Mouse (Mus musculus): Measurements from ENCODE around the gene Prpf8. TPM values are rescaled to one million over a fixed set of nuclear protein-coding genes. Genes with fewer than 3 reads are reported as not detected.

Prpf8 gene
- polyA plus RNA-seq (2014; fragmentation: Illumina TruSeq; extraction: RNeasy Lipid Tissue Mini Kit (QIAGEN cat#74804); ENCODE audit: low read depth, low replicate concordance): 55.2 TPM

DNA sequence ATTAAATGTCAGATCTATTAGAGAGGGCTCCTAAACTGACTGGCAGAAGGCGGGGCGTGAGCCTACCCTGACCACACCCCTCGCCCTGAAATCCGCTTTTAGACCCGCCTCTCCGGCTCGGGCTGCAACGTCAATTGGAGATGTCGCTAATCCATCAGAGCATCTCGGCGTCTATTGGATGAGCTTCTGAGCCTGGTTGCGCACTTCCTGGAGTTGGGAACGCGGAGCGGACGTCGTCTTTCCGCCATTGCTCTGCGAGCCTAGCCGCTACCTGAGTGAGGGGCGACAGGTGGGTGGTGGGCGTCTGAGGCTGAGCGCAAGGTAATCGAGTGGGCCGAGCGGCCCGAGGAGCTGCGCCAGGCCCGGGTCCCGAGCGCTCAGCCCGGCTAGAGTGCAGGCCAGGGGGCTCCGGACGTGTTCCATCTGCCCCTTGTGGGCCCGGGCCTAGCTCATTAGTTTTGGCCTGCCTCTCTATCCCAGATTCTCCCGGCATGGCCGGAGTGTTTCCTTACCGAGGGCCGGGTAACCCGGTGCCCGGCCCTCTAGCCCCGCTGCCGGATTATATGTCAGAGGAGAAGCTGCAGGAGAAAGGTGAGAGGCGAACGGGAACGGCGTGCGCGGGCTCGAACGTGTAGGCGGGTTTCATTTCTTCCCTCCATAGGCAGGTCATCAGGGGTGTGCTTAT is at the start of gene Prpf8:
TSS of gene Prpf8 (plus strand) at position 216 of the 685 bp plus-strand sequence.

DNA sequence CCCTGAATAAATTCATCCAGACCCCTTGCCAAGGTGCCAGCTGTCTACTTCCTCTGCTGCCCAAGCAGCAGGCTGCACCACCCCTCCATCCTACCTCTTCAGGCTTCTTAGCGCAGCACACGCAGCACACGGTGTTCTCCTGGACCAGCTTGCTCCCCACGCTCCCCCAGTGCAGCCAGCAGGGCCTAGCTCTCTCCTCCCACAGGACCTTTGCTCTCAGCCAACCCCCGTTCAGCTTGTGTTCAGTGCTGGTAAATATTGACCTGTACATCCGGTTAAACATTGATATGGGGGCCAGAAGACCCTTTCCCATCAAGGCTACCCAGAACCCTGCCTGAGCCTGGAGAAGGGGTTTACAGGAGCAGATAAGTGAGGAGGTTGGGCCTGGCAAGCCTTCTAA is 47.3 kb upstream of the Prpf8 start, which contains the start of gene Serpinf2:
TSS of gene Serpinf2 (minus strand) at position 229 of the 400 bp plus-strand sequence.

DNA sequence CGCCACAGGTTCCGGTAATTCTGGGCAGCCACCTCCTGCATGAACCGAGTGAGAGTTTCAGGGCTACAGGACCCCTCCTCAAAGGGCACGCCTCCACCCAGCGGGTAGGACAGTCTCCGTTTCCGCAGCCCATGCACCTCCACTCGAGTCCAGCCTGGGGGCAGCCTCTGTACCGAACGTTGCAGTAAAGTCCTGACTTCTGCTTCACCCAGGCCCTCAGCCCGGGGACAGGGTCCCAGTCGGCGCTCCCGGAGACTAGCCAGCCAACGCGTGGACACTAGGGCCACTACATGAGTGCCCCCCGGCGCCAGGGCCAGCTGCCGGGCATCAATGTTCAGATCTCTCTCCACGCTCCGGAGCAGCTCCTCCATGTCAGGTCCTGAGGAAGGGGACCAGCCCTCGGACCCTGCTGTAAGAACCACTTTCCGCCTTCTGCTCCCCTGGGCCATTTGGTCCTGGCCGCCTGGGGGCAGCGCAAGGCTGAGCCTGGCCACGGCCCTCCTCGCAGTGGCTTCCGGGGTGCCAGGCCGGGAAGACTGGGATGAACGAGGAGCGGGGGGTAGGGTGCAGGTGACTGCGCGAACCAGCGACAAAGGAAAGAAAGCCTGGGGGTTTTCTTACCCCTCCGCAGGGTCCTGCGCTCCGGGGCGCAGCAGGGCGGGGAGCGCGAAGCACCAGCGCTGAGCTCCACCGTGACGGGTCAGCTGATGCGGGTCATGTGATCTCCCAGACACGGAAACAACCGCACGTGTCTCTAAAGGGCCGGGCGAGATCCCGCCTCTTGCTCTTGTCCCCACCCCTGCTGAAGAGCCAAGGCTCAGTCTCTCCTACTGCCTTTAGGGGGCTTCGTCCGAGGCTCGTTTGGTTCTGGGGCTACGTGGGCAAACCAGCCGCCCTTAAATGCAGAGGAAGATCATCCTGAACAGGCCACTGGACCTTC is 32.4 kb upstream of the Prpf8 start, which contains the start of gene Wdr81:
TSS of gene Wdr81 (minus strand) at position 727 of the 940 bp plus-strand sequence.

DNA sequence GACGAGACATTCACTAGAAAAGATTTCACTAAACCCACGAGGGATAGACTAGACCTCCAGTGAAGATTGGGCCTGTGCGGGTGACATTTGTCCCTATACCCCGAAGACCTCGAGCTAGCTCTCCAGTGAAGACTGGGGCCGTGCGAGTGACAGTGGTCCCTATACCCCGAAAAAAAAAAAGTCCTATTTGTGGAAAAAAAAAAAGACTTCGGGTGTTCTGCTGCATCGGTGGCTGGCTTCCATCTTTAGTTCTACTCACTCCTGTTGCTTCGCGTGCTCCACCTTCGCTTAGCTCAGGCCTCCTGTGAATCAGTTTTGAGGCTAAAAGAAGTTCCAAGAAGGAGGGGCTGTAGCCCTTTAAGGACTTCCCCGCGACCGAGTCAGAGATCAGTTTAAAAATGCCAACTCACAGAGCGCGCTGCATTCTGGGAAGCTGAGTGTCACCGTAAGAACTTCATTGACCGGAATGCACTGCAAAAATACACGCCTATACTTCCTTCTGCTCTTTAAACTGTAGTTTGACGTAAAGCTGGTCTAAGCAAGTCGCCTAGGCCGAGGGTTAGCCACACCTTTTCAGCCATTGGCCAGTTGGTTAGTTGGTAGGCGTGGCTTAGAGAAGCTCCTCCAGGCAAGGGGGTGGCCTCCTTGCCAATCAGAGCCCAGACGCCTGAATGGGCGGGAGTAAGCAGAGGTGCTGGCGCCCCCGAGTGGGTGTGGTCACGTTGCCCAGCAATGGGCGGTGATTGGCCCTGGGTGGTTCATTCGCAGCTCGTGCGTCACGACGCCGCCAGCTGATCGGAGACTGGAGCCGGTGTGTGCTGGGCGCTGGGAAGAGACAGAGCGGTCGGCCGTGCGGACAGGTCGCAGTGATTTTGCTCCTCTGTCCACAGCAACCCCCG is 25.5 kb upstream of the Prpf8 start, which contains the start of gene Tlcd2:
TSS of gene Tlcd2 (plus strand) at position 872 of the 899 bp plus-strand sequence.

DNA sequence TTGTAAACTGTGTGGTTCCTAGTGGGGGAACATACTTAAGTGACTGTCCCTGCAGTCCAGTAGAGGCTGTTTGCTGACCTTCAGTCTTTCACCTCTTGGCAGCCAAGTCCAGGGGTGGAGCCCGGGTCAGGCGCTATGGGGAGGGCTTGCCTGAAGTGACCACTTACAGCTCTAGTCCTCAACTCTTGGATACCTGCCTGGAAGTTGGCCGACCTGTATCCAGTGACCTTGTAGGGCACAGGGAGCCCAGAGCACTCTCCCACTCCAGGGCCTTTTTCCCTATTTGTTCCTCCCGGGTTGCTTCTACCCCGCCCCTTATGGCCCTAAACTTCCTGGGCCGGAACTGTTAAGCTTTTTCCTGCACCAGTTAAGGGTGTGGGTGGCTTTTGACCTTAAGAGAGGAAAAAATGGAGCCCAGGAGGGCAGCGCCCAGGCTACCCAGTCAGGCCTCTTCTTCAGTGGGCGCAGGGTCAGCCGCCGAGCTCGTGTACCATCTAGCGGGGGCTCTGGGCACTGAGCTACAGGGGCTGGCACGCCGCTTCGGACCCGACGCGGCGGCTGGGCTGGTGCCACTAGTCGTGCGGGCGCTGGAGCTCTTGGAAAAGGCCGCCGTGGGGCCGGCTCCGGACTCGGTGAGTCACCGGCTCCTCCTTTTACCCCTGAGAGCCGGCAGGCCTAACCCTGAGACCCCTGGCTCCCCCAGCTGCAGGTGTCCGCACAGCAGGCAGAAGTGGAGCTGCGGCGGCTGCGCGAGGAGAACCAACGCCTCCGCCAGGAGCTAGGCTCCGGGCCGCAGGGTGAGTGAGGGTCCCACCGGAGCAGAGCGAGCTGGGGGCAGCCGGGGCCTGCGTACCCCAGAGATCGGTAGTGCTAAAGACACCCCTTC is 23.4 kb downstream of the Prpf8 start, which contains the start of gene Rilp:
TSS of gene Rilp (plus strand) at position 354 of the 886 bp plus-strand sequence.

DNA sequence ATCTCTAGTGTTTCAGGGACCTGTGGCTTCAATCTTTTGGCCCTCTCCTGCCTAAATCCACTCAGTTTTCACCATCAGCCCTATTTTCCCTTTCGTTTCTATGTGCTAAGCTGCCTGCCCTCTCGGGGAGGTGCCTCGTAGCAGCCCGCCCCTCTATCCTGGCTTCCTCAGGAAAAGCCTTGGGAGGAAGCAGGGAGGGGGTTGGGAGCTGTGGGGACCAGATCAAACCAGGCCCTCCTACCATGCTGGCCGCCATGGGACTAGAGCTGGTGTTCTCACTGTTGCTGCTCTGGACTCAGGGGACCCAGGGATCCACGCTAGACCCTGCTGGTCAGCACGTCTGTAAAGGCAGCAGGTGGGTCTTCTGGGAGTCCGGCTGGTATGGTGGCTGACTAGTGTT is 26.7 kb downstream of the Prpf8 start, which contains the start of gene Scarf1:
TSS of gene Scarf1 (plus strand) at position 205 of the 400 bp plus-strand sequence.

DNA sequence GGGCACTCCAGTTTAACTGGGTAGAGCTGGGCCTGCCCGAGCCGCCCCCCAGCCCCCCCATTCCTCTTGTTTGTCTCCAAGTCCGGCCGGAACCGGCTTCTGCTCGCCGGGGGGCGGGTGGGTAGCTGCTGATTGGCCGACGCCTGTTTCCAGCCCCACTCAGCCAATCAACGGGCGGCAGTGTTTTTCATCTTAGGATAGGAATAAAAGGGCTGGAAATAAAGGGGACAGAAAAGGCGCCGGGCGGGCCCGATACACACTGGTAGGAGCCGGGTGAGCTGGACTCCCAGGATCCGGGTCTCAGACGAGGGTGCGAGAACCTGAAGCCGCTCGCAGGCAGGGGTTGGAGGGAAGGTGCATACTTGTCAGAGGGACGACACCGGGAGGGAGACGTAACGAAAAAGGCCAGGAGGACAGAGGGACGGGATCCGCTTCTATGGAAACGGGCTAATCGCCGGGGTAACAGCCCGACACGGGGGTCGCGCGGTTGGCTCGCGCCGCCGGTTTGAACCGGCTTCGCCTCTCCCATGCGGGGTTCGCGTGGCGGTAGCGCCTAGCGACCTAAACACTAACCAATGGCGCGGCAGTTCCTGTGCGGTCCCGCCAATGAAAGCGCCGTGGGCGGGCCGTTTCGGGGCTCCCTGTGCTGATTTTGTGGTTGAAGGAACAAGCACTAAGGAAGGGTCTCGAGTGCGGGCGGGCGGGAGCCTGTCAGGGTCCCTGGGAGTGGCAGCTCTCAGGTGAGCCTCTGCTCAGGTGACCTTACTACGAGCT is 45.0 kb downstream of the Prpf8 start, which contains the start of gene Slc43a2:
TSS of gene Slc43a2 (plus strand) at position 226 of the 774 bp plus-strand sequence.

Other genes with a start within 250 kb of the Prpf8 start
- gene Rpa1, start 138.5 kb upstream of the Prpf8 start, polyA plus RNA-seq (2014; fragmentation: Illumina TruSeq; extraction: RNeasy Lipid Tissue Mini Kit (QIAGEN cat#74804); ENCODE audit: low read depth, low replicate concordance): 44.3 TPM
- gene Smyd4, start 138.4 kb upstream of the Prpf8 start, polyA plus RNA-seq (2014; fragmentation: Illumina TruSeq; extraction: RNeasy Lipid Tissue Mini Kit (QIAGEN cat#74804); ENCODE audit: low read depth, low replicate concordance): 5.8 TPM
- gene Serpinf1, start 64.1 kb upstream of the Prpf8 start, polyA plus RNA-seq (2014; fragmentation: Illumina TruSeq; extraction: RNeasy Lipid Tissue Mini Kit (QIAGEN cat#74804); ENCODE audit: low read depth, low replicate concordance): 5.1 TPM
- not detected for gene Serpinf2, start 47.2 kb upstream of the Prpf8 start, polyA plus RNA-seq (2014; fragmentation: Illumina TruSeq; extraction: RNeasy Lipid Tissue Mini Kit (QIAGEN cat#74804); ENCODE audit: low read depth, low replicate concordance)
- gene Wdr81, start 32.1 kb upstream of the Prpf8 start, polyA plus RNA-seq (2014; fragmentation: Illumina TruSeq; extraction: RNeasy Lipid Tissue Mini Kit (QIAGEN cat#74804); ENCODE audit: low read depth, low replicate concordance): 0.23 TPM
- 9.5 TPM for gene Tlcd2, start 25.1 kb upstream of the Prpf8 start, polyA plus RNA-seq (2014; fragmentation: Illumina TruSeq; extraction: RNeasy Lipid Tissue Mini Kit (QIAGEN cat#74804); ENCODE audit: low read depth, low replicate concordance)
- gene Rilp, start 23.3 kb downstream of the Prpf8 start, polyA plus RNA-seq (2014; fragmentation: Illumina TruSeq; extraction: RNeasy Lipid Tissue Mini Kit (QIAGEN cat#74804); ENCODE audit: low read depth, low replicate concordance): 0.93 TPM
- gene Scarf1, start 26.7 kb downstream of the Prpf8 start, polyA plus RNA-seq (2014; fragmentation: Illumina TruSeq; extraction: RNeasy Lipid Tissue Mini Kit (QIAGEN cat#74804); ENCODE audit: low read depth, low replicate concordance): not detected
- 3.3 TPM for gene Slc43a2, start 44.9 kb downstream of the Prpf8 start, polyA plus RNA-seq (2014; fragmentation: Illumina TruSeq; extraction: RNeasy Lipid Tissue Mini Kit (QIAGEN cat#74804); ENCODE audit: low read depth, low replicate concordance)
- 269 TPM for gene Pitpna, start 101.3 kb downstream of the Prpf8 start, polyA plus RNA-seq (2014; fragmentation: Illumina TruSeq; extraction: RNeasy Lipid Tissue Mini Kit (QIAGEN cat#74804); ENCODE audit: low read depth, low replicate concordance)
- 61.9 TPM for gene Inpp5k, start 144.2 kb downstream of the Prpf8 start, polyA plus RNA-seq (2014; fragmentation: Illumina TruSeq; extraction: RNeasy Lipid Tissue Mini Kit (QIAGEN cat#74804); ENCODE audit: low read depth, low replicate concordance)
- 16.5 TPM for gene Myo1c, start 163.7 kb downstream of the Prpf8 start, polyA plus RNA-seq (2014; fragmentation: Illumina TruSeq; extraction: RNeasy Lipid Tissue Mini Kit (QIAGEN cat#74804); ENCODE audit: low read depth, low replicate concordance)
- gene Crk, start 192.4 kb downstream of the Prpf8 start, polyA plus RNA-seq (2014; fragmentation: Illumina TruSeq; extraction: RNeasy Lipid Tissue Mini Kit (QIAGEN cat#74804); ENCODE audit: low read depth, low replicate concordance): 251 TPM
- gene Ywhae, start 246.1 kb downstream of the Prpf8 start, polyA plus RNA-seq (2014; fragmentation: Illumina TruSeq; extraction: RNeasy Lipid Tissue Mini Kit (QIAGEN cat#74804); ENCODE audit: low read depth, low replicate concordance): 2,021 TPM